Mouse (Mus musculus): ENCODE results near the gene A730061H03Rik. TPM values are rescaled to one million over a fixed set of nuclear protein-coding genes. Genes with fewer than 3 reads are reported as not detected.

The A730061H03Rik gene
- total RNA-seq, 4 experiments from 2014 or later, result 0.84 to 0.98 TPM; not detected in 2

GRCm38 (mm10) chr14:55581981-55582681, 21.9 kb upstream of the A730061H03Rik start:
- DNase-seq (ENCODE audit: low spot score in 2 of 2), result no peak

- DNase-seq (ENCODE audit: low spot score in 2 of 2), result no peak
These were observed 20.5 kb upstream of the A730061H03Rik start for GRCm38 (mm10) chr14:55580731-55581130.

GRCm38 (mm10) chr14:55579511-55580496, 19.6 kb upstream of the A730061H03Rik start:
- no peak for DNase-seq (ENCODE audit: low spot score in 2 of 2)

- DNase-seq (ENCODE audit: low spot score in 2 of 2), result no peak
These were observed 18.6 kb upstream of the A730061H03Rik start for GRCm38 (mm10) chr14:55578668-55579269.

GRCm38 (mm10) chr14:55577871-55578667, 17.9 kb upstream of the A730061H03Rik start, which contains the start of gene Psme1:
Gene Psme1, plus strand, starts transcription at chr14:55578123.
- peak; percentile 41 to 59 for DNase-seq (ENCODE audit: low spot score in 2 of 2)

GRCm38 (mm10) chr14:55576376-55576775, 16.2 kb upstream of the A730061H03Rik start:
- peak in 1 of 2 experiments; percentile 65 for DNase-seq (ENCODE audit: low spot score in 2 of 2)

GRCm38 (mm10) chr14:55575711-55576110, 15.5 kb upstream of the A730061H03Rik start:
- no peak for DNase-seq (ENCODE audit: low spot score in 2 of 2)

- no peak for DNase-seq (ENCODE audit: low spot score in 2 of 2)
These were observed 15.1 kb upstream of the A730061H03Rik start, which contains the start of gene Fitm1 for GRCm38 (mm10) chr14:55575302-55575701. Gene Fitm1, plus strand, starts transcription at chr14:55575617.

GRCm38 (mm10) chr14:55571760-55572159, 11.6 kb upstream of the A730061H03Rik start:
- DNase-seq (ENCODE audit: low spot score in 2 of 2), result no peak

GRCm38 (mm10) chr14:55570588-55570987, 10.4 kb upstream of the A730061H03Rik start:
- no peak for DNase-seq (ENCODE audit: low spot score in 2 of 2)

- no peak for DNase-seq (ENCODE audit: low spot score in 2 of 2)
These were observed 7.3 kb upstream of the A730061H03Rik start for GRCm38 (mm10) chr14:55567496-55567895.

- no peak for DNase-seq (ENCODE audit: low spot score in 2 of 2)
These were observed 5.5 kb upstream of the A730061H03Rik start for GRCm38 (mm10) chr14:55565748-55566147.

- no peak for DNase-seq (ENCODE audit: low spot score in 2 of 2)
These were observed 3.0 kb upstream of the A730061H03Rik start for GRCm38 (mm10) chr14:55563249-55563648.

- no peak for DNase-seq (ENCODE audit: low spot score in 2 of 2)
These were observed 1.7 kb upstream of the A730061H03Rik start for GRCm38 (mm10) chr14:55561860-55562259.

GRCm38 (mm10) chr14:55559799-55560201, 406 bp downstream of the A730061H03Rik start, which contains the start of gene Dcaf11:
Gene Dcaf11, plus strand, starts transcription at chr14:55560006.
- DNase-seq (ENCODE audit: low spot score in 2 of 2), result peak; percentile 83 to 87

- DNase-seq (ENCODE audit: low spot score in 2 of 2), result no peak
These were observed 1.3 kb downstream of the A730061H03Rik start for GRCm38 (mm10) chr14:55558740-55559448.

- DNase-seq (ENCODE audit: low spot score in 2 of 2), result no peak
These were observed 2.6 kb downstream of the A730061H03Rik start for GRCm38 (mm10) chr14:55557587-55557986.

GRCm38 (mm10) chr14:55557003-55557402, 3.2 kb downstream of the A730061H03Rik start:
- no peak for DNase-seq (ENCODE audit: low spot score in 2 of 2)

GRCm38 (mm10) chr14:55555788-55556187, 4.4 kb downstream of the A730061H03Rik start:
- no peak for DNase-seq (ENCODE audit: low spot score in 2 of 2)

- DNase-seq (ENCODE audit: low spot score in 2 of 2), result no peak
These were observed 5.6 kb downstream of the A730061H03Rik start for GRCm38 (mm10) chr14:55554635-55555034.
